Mouse (Mus musculus): ENCODE data around the gene Sod3. TPM values are rescaled to one million over a fixed set of nuclear protein-coding genes. Genes with fewer than 3 reads are reported as not detected.

Gene Sod3
- polyA plus RNA-seq, 1 experiment from 2014 or later = 0.56 TPM

GRCm38 (mm10) chr5:52388092-52388749 is 24.6 kb downstream of the Sod3 start:
- 79% methylated on average over 7 of the region's 7 CpGs for WGBS
- Histone ChIP-seq H3K36me3 (replicated peaks) (no peaks in the 10 kb centered on the region), H3K4me1 (no peaks in the 10 kb centered on the region), H3K4me3 (no peak overlapping the region), H3K27ac (no peak overlapping the region), H3K27me3 (ENCODE audit: poor library complexity, severe bottlenecking) (no peaks in the 10 kb centered on the region), H3K9me3 (no peaks in the 10 kb centered on the region)
- DNase-seq (ENCODE audit: extremely low spot score, low spot score) = no peak

- Histone ChIP-seq H3K4me3 (no peak overlapping the region), H3K9me3 (no peaks in the 10 kb centered on the region), H3K36me3 (replicated peaks) (no peaks in the 10 kb centered on the region), H3K27ac (no peak overlapping the region), H3K27me3 (ENCODE audit: poor library complexity, severe bottlenecking) (no peaks in the 10 kb centered on the region), H3K4me1 (no peaks in the 10 kb centered on the region)
- DNase-seq (ENCODE audit: extremely low spot score, low spot score) = no peak
- 90% methylated on average over 6 of the region's 6 CpGs for WGBS
Measured at GRCm38 (mm10) chr5:52390381-52390780, 26.8 kb downstream of the Sod3 start.

DNA sequence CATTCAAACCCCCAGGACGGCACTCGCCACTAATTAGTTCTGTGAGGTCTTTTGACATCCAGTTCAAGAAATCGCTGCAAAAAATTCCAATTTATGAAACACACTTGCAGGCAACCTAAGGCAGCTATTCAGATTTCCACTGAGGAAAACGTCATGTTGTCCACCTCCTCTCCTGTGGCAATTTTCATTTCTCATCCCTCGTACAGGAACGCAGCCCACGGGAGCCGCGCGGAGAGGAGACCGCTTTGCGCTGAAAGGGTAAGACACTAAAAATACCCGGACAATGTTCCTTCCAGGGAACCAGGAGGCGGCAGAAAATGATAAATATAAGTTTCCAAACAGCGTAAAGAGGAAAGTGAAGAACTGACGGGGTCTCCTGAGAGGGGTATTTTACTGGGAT is 27.9 kb downstream of the Sod3 start:
- Histone ChIP-seq H3K4me3 (no peak overlapping the region), H3K27ac (no peak overlapping the region), H3K27me3 (ENCODE audit: poor library complexity, severe bottlenecking) (no peaks in the 10 kb centered on the region), H3K9me3 (no peaks in the 10 kb centered on the region), H3K36me3 (replicated peaks) (no peaks in the 10 kb centered on the region), H3K4me1 (no peaks in the 10 kb centered on the region)
- WGBS = 83% methylated on average over 16 of the region's 16 CpGs
- DNase-seq (ENCODE audit: extremely low spot score, low spot score) = no peak

DNA sequence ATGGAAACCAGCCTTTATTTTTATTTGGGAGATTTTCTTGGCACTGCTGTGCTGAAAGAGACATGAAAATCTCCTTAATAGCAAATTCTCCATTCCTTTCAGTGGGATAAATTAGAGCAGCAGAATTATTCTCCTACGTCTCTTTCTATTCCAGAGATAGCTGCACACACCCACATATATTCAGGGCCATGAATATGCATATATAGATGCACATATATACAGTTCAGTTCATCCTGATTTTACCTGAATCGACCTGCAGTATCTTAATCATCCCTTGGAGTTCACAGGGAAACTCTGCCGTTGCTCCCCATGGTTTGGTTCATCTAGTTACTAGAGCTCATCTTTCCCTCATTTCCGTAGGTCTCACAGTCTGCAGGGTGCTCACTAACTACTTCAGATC is 30.2 kb downstream of the Sod3 start:
- no peak overlapping the region for H3K27ac ChIP-seq
- no peak overlapping the region for H3K4me3 ChIP-seq
- H3K4me1 ChIP-seq = no peaks in the 10 kb centered on the region
- 86% methylated on average over 4 of the region's 4 CpGs for WGBS
- no peaks in the 10 kb centered on the region for H3K9me3 ChIP-seq
- no peak for DNase-seq (ENCODE audit: extremely low spot score, low spot score)
- H3K36me3 ChIP-seq (replicated peaks) = no peaks in the 10 kb centered on the region
- H3K27me3 ChIP-seq (ENCODE audit: poor library complexity, severe bottlenecking) = no peaks in the 10 kb centered on the region

DNA sequence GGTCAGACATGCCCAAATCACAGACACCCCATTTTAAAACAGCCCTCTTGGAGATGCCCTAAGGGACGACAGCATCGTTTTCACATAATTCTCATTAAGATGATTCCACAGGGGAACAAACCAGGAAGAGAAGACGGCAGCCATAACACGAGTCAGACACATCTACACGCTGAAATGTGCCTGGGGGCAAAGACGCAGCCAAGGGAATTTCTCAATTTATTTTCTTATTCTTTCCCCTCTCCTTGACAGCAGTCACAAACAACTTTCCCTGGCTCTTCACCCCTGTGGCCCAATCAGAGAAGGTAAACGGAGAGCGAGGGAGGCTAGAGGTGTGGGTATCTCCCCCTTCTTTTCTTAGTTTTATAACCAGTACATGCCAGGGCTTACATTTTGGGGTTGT is 40.8 kb downstream of the Sod3 start:
- 82% methylated on average over 8 of the region's 8 CpGs for WGBS
- no peak for DNase-seq (ENCODE audit: extremely low spot score, low spot score)

DNA sequence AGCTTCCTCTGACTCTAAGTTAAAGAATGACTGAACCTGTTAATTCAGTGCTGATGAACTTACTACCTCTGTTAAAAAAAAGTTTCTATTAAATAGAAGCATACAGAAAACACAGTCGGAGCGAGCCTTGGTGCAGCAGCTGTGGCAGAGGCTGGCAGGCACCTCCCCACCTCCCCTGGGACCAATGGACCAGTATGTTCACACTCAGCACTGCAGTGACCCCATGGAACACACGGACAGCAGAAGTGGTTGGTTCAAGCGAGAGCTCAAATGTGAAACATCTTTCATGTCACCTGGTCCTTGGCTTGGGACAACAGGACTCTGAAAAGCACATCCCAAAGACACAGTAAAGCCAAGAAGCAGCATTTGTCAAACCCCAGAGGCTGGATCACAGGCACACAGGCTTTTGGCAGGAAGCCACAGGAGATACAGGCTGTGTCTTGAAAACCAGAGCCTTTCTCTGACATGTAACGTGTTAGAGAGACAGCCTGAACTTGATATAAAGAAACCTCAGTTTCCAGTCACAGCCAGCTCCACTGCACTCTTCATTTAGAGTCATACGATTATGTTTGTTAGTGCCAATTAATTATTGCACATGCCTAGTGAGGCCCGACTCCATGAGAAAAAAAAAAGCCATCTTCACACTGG is 45.2 kb downstream of the Sod3 start:
- DNase-seq (ENCODE audit: extremely low spot score, low spot score) = no peak
- H3K27me3 ChIP-seq (ENCODE audit: poor library complexity, severe bottlenecking) = no peaks in the 10 kb centered on the region
- no peaks in the 10 kb centered on the region for H3K36me3 ChIP-seq (replicated peaks)
- no peak overlapping the region for H3K4me3 ChIP-seq
- no peaks in the 10 kb centered on the region for H3K4me1 ChIP-seq
- H3K9me3 ChIP-seq = no peaks in the 10 kb centered on the region
- 82% methylated on average over 7 of the region's 7 CpGs for whole genome bisulfite sequencing
- no peak overlapping the region for H3K27ac ChIP-seq

More for the DNA sequence above, 40.8 kb downstream of the Sod3 start:
- no peaks in the 10 kb centered on the region for H3K4me1 ChIP-seq
- H3K4me3 ChIP-seq = no peak overlapping the region
- H3K27ac ChIP-seq = no peak overlapping the region
- no peaks in the 10 kb centered on the region for H3K36me3 ChIP-seq (replicated peaks)
- no peaks in the 10 kb centered on the region for H3K9me3 ChIP-seq
- no peaks in the 10 kb centered on the region for H3K27me3 ChIP-seq (ENCODE audit: poor library complexity, severe bottlenecking)

- Histone ChIP-seq H3K9me3 (no peaks in the 10 kb centered on the region), H3K4me1 (peaks cover 3% of the 10 kb centered on the region; the same call in 1 of the 2 replicates), H3K27me3 (ENCODE audit: poor library complexity, severe bottlenecking) (no peaks in the 10 kb centered on the region), H3K4me3 (no peak overlapping the region), H3K36me3 (replicated peaks) (no peaks in the 10 kb centered on the region), H3K27ac (no peak overlapping the region)
- no peak for DNase-seq (ENCODE audit: extremely low spot score, low spot score)
- 93% methylated on average over 12 of the region's 12 CpGs for WGBS
Measured at GRCm38 (mm10) chr5:52410197-52410596, 46.6 kb downstream of the Sod3 start.

GRCm38 (mm10) chr5:52411567-52411966 is 48.0 kb downstream of the Sod3 start:
- 58% methylated on average over 3 of the region's 3 CpGs for WGBS
- peak; percentile 26 for DNase-seq (ENCODE audit: extremely low spot score, low spot score)
- H3K27me3 ChIP-seq (ENCODE audit: poor library complexity, severe bottlenecking) = no peaks in the 10 kb centered on the region
- H3K9me3 ChIP-seq = no peaks in the 10 kb centered on the region
- H3K4me3 ChIP-seq = no peak overlapping the region
- H3K36me3 ChIP-seq (replicated peaks) = no peaks in the 10 kb centered on the region
- no peak overlapping the region for H3K27ac ChIP-seq
- H3K4me1 ChIP-seq = peaks cover 5% of the 10 kb centered on the region; the same call in 1 of the 2 replicates

- WGBS = 76% methylated on average over 1 of the region's 1 CpGs
- H3K27me3 ChIP-seq (ENCODE audit: poor library complexity, severe bottlenecking) = no peaks in the 10 kb centered on the region
- DNase-seq (ENCODE audit: extremely low spot score, low spot score) = no peak
Measured at GRCm38 (mm10) chr5:52415193-52415592, 51.6 kb downstream of the Sod3 start.

GRCm38 (mm10) chr5:52415917-52416316 is 52.3 kb downstream of the Sod3 start:
- H3K4me3 ChIP-seq = no peak overlapping the region
- 90% methylated on average over 6 of the region's 6 CpGs for WGBS
- no peaks in the 10 kb centered on the region for H3K27me3 ChIP-seq (ENCODE audit: poor library complexity, severe bottlenecking)
- no peak for DNase-seq (ENCODE audit: extremely low spot score, low spot score)
- H3K27ac ChIP-seq = no peak overlapping the region
- no peaks in the 10 kb centered on the region for H3K36me3 ChIP-seq (replicated peaks)
- no peaks in the 10 kb centered on the region for H3K9me3 ChIP-seq
- peaks cover 5% of the 10 kb centered on the region; the same call in 1 of the 2 replicates for H3K4me1 ChIP-seq

More at GRCm38 (mm10) chr5:52415193-52415592, 51.6 kb downstream of the Sod3 start:
- Histone ChIP-seq H3K9me3 (no peaks in the 10 kb centered on the region), H3K36me3 (replicated peaks) (no peaks in the 10 kb centered on the region), H3K4me1 (peaks cover 5% of the 10 kb centered on the region; the same call in 1 of the 2 replicates), H3K27ac (no peak overlapping the region), H3K4me3 (no peak overlapping the region)

- Histone ChIP-seq H3K27ac (no peak overlapping the region), H3K4me3 (no peak overlapping the region), H3K36me3 (replicated peaks) (no peaks in the 10 kb centered on the region), H3K9me3 (no peaks in the 10 kb centered on the region), H3K4me1 (peaks cover 5% of the 10 kb centered on the region; the same call in 1 of the 2 replicates), H3K27me3 (ENCODE audit: poor library complexity, severe bottlenecking) (no peaks in the 10 kb centered on the region)
- WGBS = 69% methylated on average over 2 of the region's 2 CpGs
- no peak for DNase-seq (ENCODE audit: extremely low spot score, low spot score)
Measured at GRCm38 (mm10) chr5:52416485-52416884, 52.9 kb downstream of the Sod3 start.
